Mouse (Mus musculus): ENCODE results near the gene Tymp. TPM values are rescaled to one million over a fixed set of nuclear protein-coding genes. Genes with fewer than 3 reads are reported as not detected.

Gene Tymp
- polyA plus RNA-seq, 1 experiment = 3.4 TPM

DNA sequence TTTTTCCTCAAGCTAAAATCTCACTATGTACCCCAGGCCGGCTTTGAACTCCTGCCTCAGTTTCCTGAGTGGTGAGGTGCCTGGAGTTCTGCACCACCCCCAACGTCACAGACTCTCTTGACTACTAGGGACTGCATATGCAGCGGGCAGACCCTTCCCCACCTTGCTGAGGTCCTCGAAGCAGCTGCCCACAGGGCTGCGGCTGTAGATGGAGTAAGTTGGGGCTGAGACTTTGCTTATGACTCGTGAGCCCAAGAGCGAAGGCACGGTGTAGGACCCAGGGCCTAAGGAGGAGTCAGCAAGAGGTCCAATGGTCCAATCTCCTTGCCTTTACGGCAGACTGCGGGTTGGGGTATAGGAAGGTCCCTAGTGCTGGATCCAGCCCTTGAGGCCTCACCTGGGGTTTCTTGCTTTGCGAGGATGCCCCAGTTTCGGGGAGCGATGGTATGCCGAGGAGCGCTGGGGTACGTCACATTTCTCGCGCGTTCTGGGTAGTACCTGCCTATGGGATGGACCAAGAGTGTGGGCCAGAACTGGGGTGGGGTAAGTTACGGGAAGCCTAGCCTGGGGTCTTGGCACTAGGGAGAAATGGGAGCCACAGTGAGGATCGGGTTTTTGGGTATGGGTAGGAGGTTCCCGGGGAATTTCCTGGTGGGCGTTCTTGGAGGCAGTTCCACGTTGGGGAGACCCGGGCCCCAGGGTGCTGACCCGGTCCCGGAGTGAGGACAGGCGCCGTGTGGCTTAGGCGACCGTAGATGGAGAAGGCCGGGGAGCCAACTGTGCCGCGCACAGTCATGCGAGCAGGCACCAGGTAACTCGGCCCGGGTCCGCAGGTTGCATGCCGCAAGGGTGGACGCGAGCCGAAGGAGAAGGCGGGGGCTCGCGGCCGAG lies 1.3 kb upstream of the Tymp start:
- peaks cover 45% of the 10 kb centered on the region for H3K27me3 ChIP-seq (ENCODE audit: control insufficient read depth, insufficient read depth, insufficient read length)
- no peaks in the 10 kb centered on the region for H3K36me3 ChIP-seq (ENCODE audit: control insufficient read depth, insufficient read depth)
- TF ChIP-seq MYOD1 (IDR thresholded peaks at IDR 0.05; ENCODE audit: control insufficient read depth, insufficient read length, low read depth) = no peak
- TF ChIP-seq CTCF (IDR thresholded peaks at IDR 0.05; ENCODE audit: control insufficient read depth, insufficient read depth, insufficient read length) = no peak
- no peak for TF ChIP-seq CEBPB (IDR thresholded peaks at IDR 0.05; ENCODE audit: low read depth)
- no peak for TF ChIP-seq MYOG (IDR thresholded peaks at IDR 0.05; ENCODE audit: control insufficient read depth, extremely low read depth, insufficient read length)
- no peak for TF ChIP-seq FOSL1 (IDR thresholded peaks at IDR 0.05; ENCODE audit: insufficient read depth, low read length, poor library complexity, severe bottlenecking)
- TF ChIP-seq MAX (IDR thresholded peaks at IDR 0.05) = no peak
- TF ChIP-seq USF1 (IDR thresholded peaks at IDR 0.05; ENCODE audit: low read depth) = no peak

DNA sequence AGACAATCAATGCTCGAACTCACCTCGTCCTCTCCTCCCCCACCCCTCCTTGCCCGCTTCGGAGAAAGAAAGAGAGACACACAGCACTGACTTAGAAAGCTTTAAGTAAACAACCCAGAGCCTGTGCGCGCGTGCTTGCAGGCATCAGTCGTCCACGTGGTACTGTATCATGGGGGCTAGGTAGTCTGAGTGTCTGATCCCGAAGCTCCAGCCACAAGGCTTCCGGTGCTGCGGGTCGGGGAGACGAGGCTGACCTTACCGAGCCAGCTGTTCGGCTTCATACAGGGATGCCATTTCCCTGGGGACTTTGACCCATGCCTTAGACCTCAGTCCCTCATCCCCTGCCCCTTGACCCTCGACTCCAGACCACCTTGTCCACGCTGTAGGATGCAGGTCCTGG lies 523 bp upstream of the Tymp start:
- Histone ChIP-seq H3ac (ENCODE audit: control insufficient read depth, insufficient read length, low read depth) (no peak overlapping the region), H3K27me3 (ENCODE audit: control insufficient read depth, insufficient read depth, insufficient read length) (peaks cover 37% of the 10 kb centered on the region), H3K36me3 (ENCODE audit: control insufficient read depth, insufficient read depth) (peaks cover 5% of the 10 kb centered on the region), H3K79me2 (ENCODE audit: control insufficient read depth, insufficient read depth) (peaks cover 10% of the 10 kb centered on the region), H3K4me3 (ENCODE audit: insufficient read depth, poor library complexity, severe bottlenecking) (no peak overlapping the region), H3K79me3 (ENCODE audit: low read depth) (peaks cover 5% of the 10 kb centered on the region)
- no peak for TF ChIP-seq MYOG (IDR thresholded peaks at IDR 0.05; ENCODE audit: control insufficient read depth, extremely low read depth, insufficient read length)

More for the DNA sequence above, 1.3 kb upstream of the Tymp start:
- Histone ChIP-seq H3K79me3 (ENCODE audit: low read depth) (no peaks in the 10 kb centered on the region), H3ac (ENCODE audit: control insufficient read depth, insufficient read length, low read depth) (no peak overlapping the region), H3K79me2 (ENCODE audit: control insufficient read depth, insufficient read depth) (peaks cover 2% of the 10 kb centered on the region), H3K4me3 (ENCODE audit: insufficient read depth, poor library complexity, severe bottlenecking) (no peak overlapping the region)

DNA sequence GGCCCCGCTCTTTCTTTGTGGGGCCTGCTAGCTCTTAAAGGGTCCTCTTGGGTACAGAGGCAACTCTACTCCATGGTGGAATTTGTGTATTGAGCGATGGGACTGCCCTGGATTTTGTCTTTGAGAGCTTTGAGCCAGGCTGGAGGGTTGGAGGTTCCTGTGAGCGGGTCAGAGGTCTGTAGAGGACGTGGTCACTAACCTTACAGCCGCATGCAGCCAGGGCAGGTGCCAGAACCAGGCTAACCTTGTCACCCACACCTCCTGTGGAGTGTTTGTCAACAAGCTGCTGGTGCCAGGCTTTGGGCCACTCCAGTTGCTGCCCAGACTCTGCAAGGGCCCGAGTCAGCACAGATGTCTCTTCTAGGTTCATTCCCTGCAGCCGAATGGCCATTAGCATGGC lies 799 bp downstream of the Tymp start:
- Histone ChIP-seq H3ac (ENCODE audit: control insufficient read depth, insufficient read length, low read depth) (no peak overlapping the region), H3K27me3 (ENCODE audit: control insufficient read depth, insufficient read depth, insufficient read length) (peaks cover 33% of the 10 kb centered on the region)

DNA sequence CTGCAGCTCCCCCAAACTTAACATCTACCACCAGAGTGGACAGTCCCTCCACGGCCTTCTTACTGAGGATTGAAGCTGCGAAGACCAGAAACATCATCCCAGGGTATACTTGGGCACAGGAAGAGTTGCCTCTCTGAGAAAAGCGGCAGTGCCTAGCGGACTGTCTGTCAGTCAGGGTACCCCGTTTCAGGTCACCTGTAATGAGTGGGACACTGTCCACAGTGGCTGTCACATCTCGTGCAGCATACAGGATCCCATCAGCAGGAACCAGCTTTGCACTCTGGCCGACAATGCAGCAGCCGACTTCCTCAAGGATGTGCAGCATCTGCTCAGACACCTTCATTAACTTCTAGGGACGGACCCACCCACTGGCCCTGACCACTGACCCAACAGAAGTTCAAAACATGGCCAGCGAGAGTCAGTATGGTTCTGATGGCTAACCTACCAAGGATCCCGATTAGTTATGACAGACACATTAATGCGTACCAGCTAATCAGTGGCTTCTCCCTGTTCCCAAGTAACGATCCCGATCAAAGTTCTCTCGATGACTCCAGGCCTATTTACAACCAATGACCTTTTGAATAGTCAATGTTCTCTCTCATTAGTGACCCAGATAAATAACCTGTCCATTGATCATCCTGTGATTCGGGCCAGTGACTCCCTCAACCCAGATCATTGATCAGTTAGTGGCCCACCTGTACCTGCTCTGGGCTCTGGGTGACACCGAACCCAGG lies 1.9 kb downstream of the Tymp start:
- TF ChIP-seq CEBPB (IDR thresholded peaks at IDR 0.05; ENCODE audit: low read depth) (no peak), FOSL1 (IDR thresholded peaks at IDR 0.05; ENCODE audit: insufficient read depth, low read length, poor library complexity, severe bottlenecking) (no peak), MAX (IDR thresholded peaks at IDR 0.05) (no peak), MYOD1 (IDR thresholded peaks at IDR 0.05; ENCODE audit: control insufficient read depth, insufficient read length, low read depth) (no peak), USF1 (IDR thresholded peaks at IDR 0.05; ENCODE audit: low read depth) (no peak), MYOG (IDR thresholded peaks at IDR 0.05; ENCODE audit: control insufficient read depth, extremely low read depth, insufficient read length) (no peak), CTCF (IDR thresholded peaks at IDR 0.05; ENCODE audit: control insufficient read depth, insufficient read depth, insufficient read length) (no peak)
- Histone ChIP-seq H3K36me3 (ENCODE audit: control insufficient read depth, insufficient read depth) (peaks cover 29% of the 10 kb centered on the region), H3K79me2 (ENCODE audit: control insufficient read depth, insufficient read depth) (peaks cover 30% of the 10 kb centered on the region), H3K79me3 (ENCODE audit: low read depth) (peaks cover 13% of the 10 kb centered on the region), H3ac (ENCODE audit: control insufficient read depth, insufficient read length, low read depth) (no peak overlapping the region), H3K27me3 (ENCODE audit: control insufficient read depth, insufficient read depth, insufficient read length) (peaks cover 33% of the 10 kb centered on the region), H3K4me3 (ENCODE audit: insufficient read depth, poor library complexity, severe bottlenecking) (no peak overlapping the region)

More for the DNA sequence above, 799 bp downstream of the Tymp start:
- Histone ChIP-seq H3K79me3 (ENCODE audit: low read depth) (peaks cover 10% of the 10 kb centered on the region), H3K79me2 (ENCODE audit: control insufficient read depth, insufficient read depth) (peaks cover 23% of the 10 kb centered on the region), H3K4me3 (ENCODE audit: insufficient read depth, poor library complexity, severe bottlenecking) (no peak overlapping the region), H3K36me3 (ENCODE audit: control insufficient read depth, insufficient read depth) (peaks cover 18% of the 10 kb centered on the region)
- TF ChIP-seq CEBPB (IDR thresholded peaks at IDR 0.05; ENCODE audit: low read depth) (no peak), FOSL1 (IDR thresholded peaks at IDR 0.05; ENCODE audit: insufficient read depth, low read length, poor library complexity, severe bottlenecking) (no peak), CTCF (IDR thresholded peaks at IDR 0.05; ENCODE audit: control insufficient read depth, insufficient read depth, insufficient read length) (no peak), USF1 (IDR thresholded peaks at IDR 0.05; ENCODE audit: low read depth) (no peak), MYOD1 (IDR thresholded peaks at IDR 0.05; ENCODE audit: control insufficient read depth, insufficient read length, low read depth) (no peak), MAX (IDR thresholded peaks at IDR 0.05) (no peak), MYOG (IDR thresholded peaks at IDR 0.05; ENCODE audit: control insufficient read depth, extremely low read depth, insufficient read length) (no peak)

DNA sequence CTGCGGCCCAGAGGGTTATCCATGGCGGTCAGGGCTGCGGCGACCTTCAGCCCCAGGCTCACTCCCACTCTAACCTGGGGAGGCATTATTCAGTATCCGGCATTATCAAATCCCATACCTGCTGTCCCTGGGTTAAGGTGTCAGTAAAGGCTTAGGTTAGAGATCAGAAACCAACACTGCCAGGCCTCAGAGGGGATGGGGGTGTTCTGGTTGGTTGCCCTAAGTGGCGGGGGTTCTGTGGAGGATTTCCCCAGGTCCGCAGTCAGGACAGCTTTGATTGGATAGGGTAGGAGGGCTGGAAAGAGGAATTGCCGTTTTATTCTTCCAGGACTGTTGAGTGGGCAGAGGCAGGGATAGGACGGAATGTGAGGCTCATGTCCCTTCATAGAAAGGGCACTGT lies 2.5 kb downstream of the Tymp start:
- Histone ChIP-seq H3K27me3 (ENCODE audit: control insufficient read depth, insufficient read depth, insufficient read length) (peaks cover 29% of the 10 kb centered on the region), H3K79me3 (ENCODE audit: low read depth) (peaks cover 13% of the 10 kb centered on the region), H3K79me2 (ENCODE audit: control insufficient read depth, insufficient read depth) (peaks cover 30% of the 10 kb centered on the region), H3K36me3 (ENCODE audit: control insufficient read depth, insufficient read depth) (peaks cover 35% of the 10 kb centered on the region), H3K4me3 (ENCODE audit: insufficient read depth, poor library complexity, severe bottlenecking) (peak overlapping the region; percentile 87), H3ac (ENCODE audit: control insufficient read depth, insufficient read length, low read depth) (peak overlapping the region; percentile 58)
- no peak for TF ChIP-seq FOSL1 (IDR thresholded peaks at IDR 0.05; ENCODE audit: insufficient read depth, low read length, poor library complexity, severe bottlenecking)
- TF ChIP-seq MAX (IDR thresholded peaks at IDR 0.05) = no peak
- no peak for TF ChIP-seq CTCF (IDR thresholded peaks at IDR 0.05; ENCODE audit: control insufficient read depth, insufficient read depth, insufficient read length)
- TF ChIP-seq MYOD1 (IDR thresholded peaks at IDR 0.05; ENCODE audit: control insufficient read depth, insufficient read length, low read depth) = no peak
- TF ChIP-seq MYOG (IDR thresholded peaks at IDR 0.05; ENCODE audit: control insufficient read depth, extremely low read depth, insufficient read length) = no peak
- TF ChIP-seq USF1 (IDR thresholded peaks at IDR 0.05; ENCODE audit: low read depth) = no peak
- no peak for TF ChIP-seq CEBPB (IDR thresholded peaks at IDR 0.05; ENCODE audit: low read depth)

Measured in C2C12 (cell line).